Mouse (Mus musculus): Measurements from ENCODE around the gene Olfr1278. TPM values are rescaled to one million over a fixed set of nuclear protein-coding genes. Genes with fewer than 3 reads are reported as not detected.

Olfr1278 gene
- not detected in 2 replicates for total RNA-seq (2014; rRNA removed)
- polyA plus RNA-seq (2015; fragmentation: Nextera tagmentation; extraction: Ambion mirVana): not detected in 2 replicates

DNA sequence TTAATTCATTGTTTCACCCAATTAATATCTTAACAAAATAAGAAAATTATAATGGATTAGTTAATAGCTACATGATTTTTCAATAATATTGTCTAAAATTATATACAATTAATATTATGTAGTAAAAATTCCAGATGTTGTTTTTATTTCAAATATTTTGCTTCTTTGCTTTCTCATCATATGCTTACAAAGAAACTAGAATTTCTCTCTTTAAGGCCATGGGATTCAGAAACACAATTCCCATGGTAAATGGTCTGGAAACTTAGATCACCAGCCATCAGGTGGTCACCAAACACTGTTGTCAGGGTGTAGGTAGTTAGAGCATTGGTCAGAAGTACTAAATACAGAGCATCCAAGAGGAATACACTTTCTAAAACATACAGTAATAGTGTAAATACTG lies at the start of gene Olfr1278:
Gene Olfr1278, plus strand, starts transcription at position 301 of the 400 bp plus-strand sequence.
- no peak for TF ChIP-seq CTCF (IDR thresholded peaks at IDR 0.05)
- Histone ChIP-seq H3K4me1 (ENCODE audit: insufficient read depth, low read length) (no peaks in the 10 kb centered on the region), H3K27me3 (ENCODE audit: insufficient read depth, low read length) (no peaks in the 10 kb centered on the region), H3K4me2 (ENCODE audit: low read depth, low read length, poor library complexity, severe bottlenecking) (no peak within 1 kb of the TSS), H3K9ac (replicated peaks; ENCODE audit: low read length, poor library complexity, severe bottlenecking) (no peak within 1 kb of the TSS), H3K4me3 (ENCODE audit: low read depth, low read length) (no peak within 1 kb of the TSS), H3K36me3 (ENCODE audit: insufficient read depth, low read length) (no peaks in the 10 kb centered on the region), H3K27ac (ENCODE audit: low read depth, low read length) (no peak within 1 kb of the TSS), H3K9me3 (ENCODE audit: low read length) (no peaks in the 10 kb centered on the region)
- DNase-seq (ENCODE audit: low spot score): no peak
- ATAC-seq (ENCODE audit: low FRiP score): no peak

DNA sequence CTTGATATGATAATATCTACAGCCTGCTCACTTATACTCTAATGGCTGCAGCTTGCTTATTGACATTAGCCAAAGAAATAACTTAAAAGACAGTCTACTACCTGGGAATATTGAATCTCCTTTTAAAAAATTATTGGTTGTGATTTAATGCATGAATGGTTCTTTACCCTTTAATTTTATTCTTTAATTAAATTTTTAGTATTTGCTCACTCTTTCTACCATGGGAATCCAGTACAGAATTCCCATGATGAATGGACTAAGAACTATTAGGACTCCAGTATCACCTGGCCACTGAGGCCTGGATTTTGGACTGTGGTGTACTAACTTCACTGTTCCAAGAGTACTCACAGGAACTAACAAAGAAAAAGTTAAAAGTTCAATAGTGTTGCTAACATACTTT lies 35.7 kb upstream of the Olfr1278 start, which contains the start of gene Olfr1276:
Gene Olfr1276, plus strand, starts transcription at position 301 of the 400 bp plus-strand sequence.
- Histone ChIP-seq H3K9me3 (ENCODE audit: low read length) (no peaks in the 10 kb centered on the region), H3K27ac (ENCODE audit: low read depth, low read length) (no peak within 1 kb of the TSS), H3K27me3 (ENCODE audit: insufficient read depth, low read length) (no peaks in the 10 kb centered on the region), H3K9ac (replicated peaks; ENCODE audit: low read length, poor library complexity, severe bottlenecking) (no peak within 1 kb of the TSS), H3K36me3 (ENCODE audit: insufficient read depth, low read length) (no peaks in the 10 kb centered on the region), H3K4me2 (ENCODE audit: low read depth, low read length, poor library complexity, severe bottlenecking) (no peak within 1 kb of the TSS), H3K4me3 (ENCODE audit: low read depth, low read length) (no peak within 1 kb of the TSS), H3K4me1 (ENCODE audit: insufficient read depth, low read length) (no peaks in the 10 kb centered on the region)
- no peak for ATAC-seq (ENCODE audit: low FRiP score)
- no peak for DNase-seq (ENCODE audit: low spot score)
- no peak for TF ChIP-seq CTCF (IDR thresholded peaks at IDR 0.05)

GRCm38 (mm10) chr2:111274006-111274405 lies 15.9 kb upstream of the Olfr1278 start, which contains the start of gene Olfr1277:
Gene Olfr1277, minus strand, starts transcription at chr2:111274106.
- Histone ChIP-seq H3K9ac (replicated peaks; ENCODE audit: low read length, poor library complexity, severe bottlenecking) (no peak within 1 kb of the TSS), H3K9me3 (ENCODE audit: low read length) (no peaks in the 10 kb centered on the region), H3K4me1 (ENCODE audit: insufficient read depth, low read length) (no peaks in the 10 kb centered on the region), H3K27ac (ENCODE audit: low read depth, low read length) (no peak within 1 kb of the TSS), H3K36me3 (ENCODE audit: insufficient read depth, low read length) (no peaks in the 10 kb centered on the region), H3K4me2 (ENCODE audit: low read depth, low read length, poor library complexity, severe bottlenecking) (no peak within 1 kb of the TSS), H3K27me3 (ENCODE audit: insufficient read depth, low read length) (no peaks in the 10 kb centered on the region), H3K4me3 (ENCODE audit: low read depth, low read length) (no peak within 1 kb of the TSS)
- no peak for DNase-seq (ENCODE audit: low spot score)
- WGBS: 78% methylated on average over 2 of the region's 2 CpGs
- no peak for TF ChIP-seq CTCF (IDR thresholded peaks at IDR 0.05)
- ATAC-seq (ENCODE audit: low FRiP score): no peak

DNA sequence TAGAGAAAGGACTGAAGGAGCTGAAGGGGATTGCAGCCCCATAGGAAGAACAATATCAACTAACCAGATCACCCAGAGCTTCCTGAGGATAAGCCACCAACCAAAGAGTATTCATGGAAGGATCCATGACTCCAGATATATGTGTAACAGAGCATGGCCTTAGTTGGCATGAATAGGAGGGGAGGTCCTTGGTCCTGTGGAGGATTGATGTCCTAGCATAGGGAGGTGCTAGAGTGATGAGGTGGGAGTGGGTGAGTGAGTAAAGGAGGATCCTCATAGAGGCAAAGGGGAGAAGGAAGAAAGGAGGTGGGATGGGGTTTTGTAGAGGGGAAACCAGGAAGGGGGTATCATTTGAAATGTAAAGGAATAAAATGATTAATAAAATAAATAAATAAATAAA lies 8.6 kb downstream of the Olfr1278 start:
- H3K4me2 ChIP-seq (ENCODE audit: low read depth, low read length, poor library complexity, severe bottlenecking): no peak overlapping the region
- DNase-seq (ENCODE audit: low spot score) (no peak), ATAC-seq (ENCODE audit: low FRiP score) (no peak)
- no peak overlapping the region for H3K9ac ChIP-seq (replicated peaks; ENCODE audit: low read length, poor library complexity, severe bottlenecking)
- no peaks in the 10 kb centered on the region for H3K9me3 ChIP-seq (ENCODE audit: low read length)
- no peaks in the 10 kb centered on the region for H3K4me1 ChIP-seq (ENCODE audit: insufficient read depth, low read length)
- no peak overlapping the region for H3K4me3 ChIP-seq (ENCODE audit: low read depth, low read length)
- no peak for TF ChIP-seq CTCF (IDR thresholded peaks at IDR 0.05)
- no peaks in the 10 kb centered on the region for H3K27me3 ChIP-seq (ENCODE audit: insufficient read depth, low read length)
- no peak overlapping the region for H3K27ac ChIP-seq (ENCODE audit: low read depth, low read length)
- no peaks in the 10 kb centered on the region for H3K36me3 ChIP-seq (ENCODE audit: insufficient read depth, low read length)

DNA sequence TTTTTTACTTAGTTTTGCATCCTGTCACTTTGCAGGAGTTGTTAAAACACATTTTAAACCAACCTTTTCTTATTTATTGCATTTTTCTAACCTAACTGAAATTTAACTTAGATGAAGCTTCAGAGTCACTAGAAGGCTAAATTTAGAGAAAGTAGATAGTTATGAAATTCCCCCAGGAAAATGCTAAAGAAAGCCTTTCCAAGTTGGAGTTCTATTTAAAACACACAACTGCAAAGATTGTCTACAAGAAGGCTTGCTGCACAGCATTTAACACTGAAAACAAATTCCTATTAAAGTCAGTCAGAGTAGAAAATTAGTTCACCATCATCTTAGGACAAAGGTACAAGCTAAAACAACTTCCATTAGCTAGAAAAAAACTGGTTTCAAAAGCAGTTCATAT lies 10.4 kb downstream of the Olfr1278 start, which contains the start of gene Olfr1279:
Gene Olfr1279, plus strand, starts transcription at position 262 of the 400 bp plus-strand sequence.
- H3K4me3 ChIP-seq (ENCODE audit: low read depth, low read length): no peak within 1 kb of the TSS
- H3K9me3 ChIP-seq (ENCODE audit: low read length): no peaks in the 10 kb centered on the region
- no peak for TF ChIP-seq CTCF (IDR thresholded peaks at IDR 0.05)
- H3K4me1 ChIP-seq (ENCODE audit: insufficient read depth, low read length): no peaks in the 10 kb centered on the region
- ATAC-seq (ENCODE audit: low FRiP score) (no peak), DNase-seq (ENCODE audit: low spot score) (no peak)
- no peaks in the 10 kb centered on the region for H3K27me3 ChIP-seq (ENCODE audit: insufficient read depth, low read length)
- H3K36me3 ChIP-seq (ENCODE audit: insufficient read depth, low read length): no peaks in the 10 kb centered on the region
- H3K27ac ChIP-seq (ENCODE audit: low read depth, low read length): no peak within 1 kb of the TSS
- H3K4me2 ChIP-seq (ENCODE audit: low read depth, low read length, poor library complexity, severe bottlenecking): no peak within 1 kb of the TSS
- H3K9ac ChIP-seq (replicated peaks; ENCODE audit: low read length, poor library complexity, severe bottlenecking): no peak within 1 kb of the TSS

GRCm38 (mm10) chr2:111313717-111314116 lies 23.8 kb downstream of the Olfr1278 start, which contains the start of gene Olfr1280:
Gene Olfr1280, plus strand, starts transcription at chr2:111314017.
- Histone ChIP-seq H3K36me3 (ENCODE audit: insufficient read depth, low read length) (no peaks in the 10 kb centered on the region), H3K4me2 (ENCODE audit: low read depth, low read length, poor library complexity, severe bottlenecking) (no peak within 1 kb of the TSS), H3K4me3 (ENCODE audit: low read depth, low read length) (no peak within 1 kb of the TSS)

More at GRCm38 (mm10) chr2:111313717-111314116, 23.8 kb downstream of the Olfr1278 start, which contains the start of gene Olfr1280:
- ATAC-seq (ENCODE audit: low FRiP score): no peak
- TF ChIP-seq CTCF (IDR thresholded peaks at IDR 0.05): no peak
- Histone ChIP-seq H3K4me1 (ENCODE audit: insufficient read depth, low read length) (no peaks in the 10 kb centered on the region), H3K9ac (replicated peaks; ENCODE audit: low read length, poor library complexity, severe bottlenecking) (no peak within 1 kb of the TSS), H3K27ac (ENCODE audit: low read depth, low read length) (no peak within 1 kb of the TSS), H3K27me3 (ENCODE audit: insufficient read depth, low read length) (no peaks in the 10 kb centered on the region), H3K9me3 (ENCODE audit: low read length) (no peaks in the 10 kb centered on the region)
- no peak for DNase-seq (ENCODE audit: low spot score)
